Mouse (Mus musculus) mouse trophoblast stem cell (cell line): ENCODE results near the gene Otof.

Source experiments
- in situ Hi-C, 2 experiments: fragments of 300-500 bp; cut with MseI, MboI; formaldehyde crosslinking; loops; 2 replicates in 1 of 2; 3 replicates in 1 of 2; pipeline ENCODE4 v1.15.1; 2025

Otof gene

DNA sequence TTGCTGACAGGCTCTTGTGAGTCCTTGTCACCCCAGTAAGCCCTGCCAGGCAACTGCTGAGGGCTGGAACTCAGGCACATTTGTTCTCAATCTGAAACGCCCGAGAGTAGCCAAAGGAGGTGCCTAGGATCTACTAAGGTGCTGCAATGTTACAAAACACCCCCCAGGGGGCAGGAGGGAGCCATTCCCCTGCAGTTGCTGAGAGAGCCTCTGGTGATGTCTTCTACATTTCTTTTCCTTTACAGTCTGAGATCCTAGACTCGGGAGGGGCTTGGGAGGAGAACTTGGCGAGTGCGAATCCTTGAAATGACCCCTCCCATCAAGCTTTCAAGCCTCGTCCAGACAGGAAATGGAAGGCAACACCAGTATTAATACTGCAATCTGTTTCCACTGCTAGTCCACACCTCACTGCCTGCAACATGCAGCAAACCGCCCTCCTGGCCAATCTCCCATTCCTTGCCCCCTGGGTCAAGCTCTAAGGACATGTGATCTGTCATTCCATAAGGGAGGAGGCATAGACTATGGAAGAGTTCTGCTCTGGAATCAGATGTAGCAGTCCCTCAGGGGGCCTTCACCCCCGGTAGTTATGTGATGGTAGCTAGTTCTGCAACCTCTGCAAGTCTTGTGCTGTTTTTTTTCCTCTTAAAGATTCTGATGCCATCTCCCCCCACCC, 38.0 kb downstream of the Otof start:
- in situ Hi-C loops: no loop called here

DNA sequence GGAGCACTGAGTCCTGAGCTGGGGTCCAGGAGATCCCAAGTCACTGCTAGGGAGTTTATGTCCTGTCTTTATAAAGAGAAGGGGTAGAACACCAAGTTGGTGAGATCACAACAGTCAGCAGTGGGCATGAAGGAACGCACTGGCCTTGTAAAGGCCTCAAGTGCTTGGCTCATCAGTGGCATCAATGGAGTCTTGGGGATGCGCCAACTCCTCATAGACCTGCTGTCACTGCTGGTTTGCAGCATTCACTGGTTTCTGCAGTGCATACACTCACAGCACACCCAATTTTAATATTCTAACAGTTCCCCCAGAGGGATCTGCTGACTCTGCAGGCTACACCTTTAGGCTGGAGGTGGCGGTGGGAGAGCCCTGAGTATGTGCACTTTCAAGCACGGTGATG, 38.6 kb downstream of the Otof start:
- in situ Hi-C loops: no loop called here

DNA sequence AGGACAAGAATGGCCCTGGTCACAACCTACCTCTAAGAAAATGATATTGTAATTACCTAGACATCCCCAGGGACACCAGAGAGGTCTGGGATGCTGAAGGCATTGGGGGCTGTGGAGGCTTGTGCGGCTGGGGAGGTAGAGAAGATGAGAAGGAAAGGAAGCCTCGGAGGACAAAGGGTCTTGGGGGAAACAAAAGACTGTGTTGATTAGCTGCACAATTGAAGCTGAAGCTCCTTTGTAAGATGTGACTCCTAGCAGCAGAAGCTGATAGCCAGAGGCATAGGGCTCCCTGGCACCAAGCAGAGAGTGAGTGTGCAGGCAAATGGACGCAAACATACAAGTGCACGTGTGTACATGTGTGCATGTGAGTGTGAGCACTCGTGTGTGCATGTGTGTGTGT, 45.1 kb downstream of the Otof start:
- in situ Hi-C loops: no loop called here

DNA sequence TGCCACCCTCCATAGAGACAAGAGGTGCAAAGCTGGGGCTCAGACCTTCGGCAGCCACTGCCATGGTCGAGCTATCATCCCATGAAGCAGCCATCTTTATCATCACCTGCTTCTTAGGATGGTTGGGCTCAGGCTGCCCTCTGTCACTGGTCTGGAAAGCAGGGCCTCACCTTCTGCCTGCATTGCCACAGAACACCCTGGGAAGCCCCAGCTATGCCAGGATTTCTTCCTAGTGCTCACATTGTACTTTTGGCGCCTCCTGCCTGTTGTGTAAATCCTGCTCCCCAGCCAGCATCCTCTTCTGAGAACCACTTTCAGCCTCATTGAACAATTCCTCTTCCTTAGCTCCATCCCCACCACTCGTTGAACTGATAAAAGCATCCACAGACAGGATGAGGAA, 45.9 kb downstream of the Otof start:
- in situ Hi-C loops: no loop called here

DNA sequence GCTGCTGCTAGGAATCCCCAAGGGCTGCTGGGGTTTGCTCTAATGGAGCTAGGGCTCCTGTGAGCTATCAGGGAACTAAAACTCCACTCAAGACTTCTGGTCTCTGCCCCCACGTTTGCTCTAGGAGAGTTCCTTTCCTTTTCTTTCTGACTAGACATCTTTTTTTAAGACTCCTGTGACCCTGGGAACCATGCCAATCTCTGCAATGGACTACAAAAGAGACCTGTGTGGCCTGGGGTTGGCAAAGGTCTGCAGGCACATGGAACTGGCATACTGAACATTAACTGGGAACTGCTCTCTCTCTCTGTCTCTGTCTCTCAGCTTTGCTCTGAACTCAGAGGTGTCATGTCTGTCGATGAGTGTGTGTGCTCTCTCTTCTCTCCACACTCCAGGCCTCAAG, 46.4 kb downstream of the Otof start:
- in situ Hi-C loops: no loop called here

DNA sequence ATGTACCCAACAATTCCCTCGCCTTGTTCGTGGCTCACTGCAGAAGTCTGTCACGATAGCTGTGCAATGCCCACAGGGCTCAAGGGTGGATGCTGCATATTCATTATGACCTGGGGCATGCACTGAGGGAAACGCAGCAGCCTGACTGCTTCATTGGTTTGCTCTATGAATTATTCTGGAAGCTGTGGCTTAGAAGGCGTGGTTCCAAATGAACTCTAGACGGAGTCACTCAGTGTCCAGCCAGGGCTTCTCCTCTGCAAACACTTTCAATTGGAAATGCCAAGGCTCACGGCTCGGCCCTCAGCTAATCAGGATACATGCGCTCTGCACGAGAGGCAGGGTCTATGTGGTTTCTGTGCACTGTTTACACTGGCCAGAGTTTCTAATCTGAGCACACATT, 50.2 kb downstream of the Otof start:
- in situ Hi-C loops: no loop called here

DNA sequence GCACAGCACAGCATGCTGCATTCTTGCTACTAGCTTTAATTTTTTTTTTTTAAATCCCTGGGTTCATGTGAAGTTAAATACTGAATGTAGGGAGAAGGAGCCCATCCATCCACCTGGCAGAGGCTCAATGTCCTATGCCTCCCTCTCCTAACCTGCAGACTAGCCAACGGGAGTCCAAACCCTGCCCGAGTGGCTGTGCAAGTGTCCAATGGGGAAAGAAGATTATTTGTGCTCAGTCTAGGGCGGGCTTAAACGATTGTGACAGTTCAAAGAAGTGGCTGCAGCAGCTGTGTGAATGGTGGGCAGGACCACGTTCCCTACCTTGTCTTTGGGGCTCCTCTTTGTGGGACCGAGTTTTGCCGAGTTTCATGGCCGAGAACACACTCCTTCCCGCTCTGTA, 54.9 kb downstream of the Otof start:
- in situ Hi-C loops: no loop called here

DNA sequence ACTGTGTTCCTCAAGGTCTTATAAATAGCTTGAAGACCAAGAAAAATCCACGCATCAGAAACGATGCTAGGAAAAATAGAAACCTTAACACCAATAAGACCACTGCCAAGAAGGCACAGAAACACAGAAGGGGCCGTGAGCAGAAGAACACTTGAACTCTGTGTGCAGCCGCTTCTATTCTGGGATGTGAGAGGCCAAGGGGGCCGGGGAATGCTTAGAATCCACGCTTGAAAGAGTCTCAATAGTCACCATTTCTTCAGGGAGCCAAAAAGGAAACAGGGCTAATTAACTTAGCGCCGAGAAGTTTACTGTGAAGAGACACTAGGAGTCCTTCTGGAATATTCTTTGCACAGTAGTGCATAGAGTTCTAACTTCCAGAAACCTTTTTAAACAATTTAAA, 60.6 kb downstream of the Otof start:
- in situ Hi-C loops: no loop called here

DNA sequence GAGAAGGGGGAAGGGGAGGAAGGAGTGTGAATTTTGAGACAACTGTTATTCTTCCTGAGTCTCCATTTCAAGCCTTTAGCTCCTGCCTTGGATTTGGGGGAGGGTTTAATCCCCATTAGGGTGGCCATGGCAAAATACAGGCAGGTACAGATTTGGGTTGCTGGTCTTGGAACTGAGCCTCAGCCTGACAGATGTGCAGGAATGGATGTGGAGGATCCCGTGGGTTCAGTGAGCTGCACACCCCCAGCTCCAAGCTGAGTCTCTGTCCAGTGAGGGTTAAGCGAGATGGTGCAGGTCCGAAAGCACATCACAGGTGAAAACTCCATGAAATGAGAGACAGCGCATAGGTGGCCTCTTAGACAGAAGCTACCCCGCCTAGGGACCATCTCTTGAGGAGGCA, 61.2 kb downstream of the Otof start:
- in situ Hi-C loops: no loop called here

DNA sequence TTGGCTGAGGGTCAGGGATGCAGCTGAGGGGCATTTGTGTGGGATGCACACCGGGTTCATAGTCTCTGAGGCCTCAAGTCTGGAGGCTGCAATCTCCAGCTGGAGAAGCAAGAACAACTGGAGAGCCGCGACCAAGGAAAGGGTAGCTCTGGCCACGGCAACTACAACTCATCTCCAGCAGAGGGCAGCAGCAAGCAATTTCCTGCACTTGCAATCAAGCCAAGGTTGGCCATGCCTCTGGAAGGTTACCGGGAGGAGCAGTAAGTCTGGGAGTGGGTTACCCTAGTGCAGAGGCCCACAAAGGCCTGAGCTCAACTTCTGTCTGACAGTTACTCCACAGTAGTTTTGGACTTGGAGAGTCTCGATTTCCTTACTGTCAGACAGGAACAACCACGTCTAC, 70.3 kb downstream of the Otof start:
- in situ Hi-C loops: no loop called here

DNA sequence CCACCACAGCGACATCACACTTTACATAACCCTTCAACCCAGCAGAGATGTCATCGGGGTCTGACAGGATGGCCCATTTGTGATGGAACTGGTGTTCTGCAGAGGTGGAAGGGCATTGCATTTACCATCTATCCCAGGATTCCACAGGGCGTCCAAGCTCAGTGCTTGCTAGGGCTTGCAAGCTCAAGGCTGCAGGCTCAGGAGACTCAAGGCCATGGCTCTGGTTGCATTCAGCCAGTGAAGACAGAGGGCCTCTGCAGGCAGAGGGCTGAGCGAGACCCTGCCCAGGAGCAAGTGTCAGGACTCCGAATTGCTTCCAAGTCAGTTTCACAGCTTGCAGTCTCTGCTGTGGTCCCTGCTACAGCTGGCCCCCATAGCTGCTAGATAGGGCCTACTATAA, 71.9 kb downstream of the Otof start:
- in situ Hi-C loops: no loop called here

DNA sequence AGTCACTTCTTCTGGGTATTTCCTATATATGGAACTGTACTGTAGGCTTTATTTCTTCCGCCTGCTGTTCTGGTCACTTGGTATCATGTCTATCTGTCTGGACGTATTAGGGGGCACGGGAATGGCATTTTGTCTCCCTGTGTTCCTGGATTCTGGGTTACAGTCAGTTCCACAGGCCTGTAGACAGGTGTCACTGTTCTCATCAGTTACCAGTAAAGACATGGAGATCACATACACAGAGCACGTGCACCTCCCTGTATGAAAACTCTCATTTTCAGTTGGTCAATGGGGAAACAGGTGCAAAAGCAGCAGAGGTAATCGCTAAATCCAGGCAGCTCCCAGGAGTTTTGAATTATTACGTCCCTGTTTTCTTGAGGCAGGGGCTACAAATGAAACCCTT, 74.0 kb downstream of the Otof start:
- in situ Hi-C loops: no loop called here

DNA sequence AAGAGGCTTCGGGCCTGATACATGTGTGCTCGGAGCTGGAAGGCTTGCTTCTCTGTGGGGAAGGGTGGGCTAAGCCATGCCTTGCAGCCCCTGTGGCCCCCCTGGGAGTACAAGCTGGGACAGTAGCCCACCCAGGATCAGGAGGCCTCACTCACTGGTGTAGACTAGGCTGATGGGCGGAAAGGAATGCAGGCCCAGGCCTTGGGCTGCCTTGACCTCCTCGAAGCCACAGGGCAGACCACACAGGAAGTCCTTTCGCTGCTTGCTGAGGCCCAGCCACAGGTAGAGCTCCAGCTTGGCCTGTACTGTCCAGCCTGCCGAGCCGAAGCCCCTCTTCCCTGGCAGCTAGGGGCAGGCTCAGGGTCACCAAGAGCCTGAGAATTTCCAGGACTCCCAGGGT, 78.9 kb downstream of the Otof start:
- in situ Hi-C loops: no loop called here

DNA sequence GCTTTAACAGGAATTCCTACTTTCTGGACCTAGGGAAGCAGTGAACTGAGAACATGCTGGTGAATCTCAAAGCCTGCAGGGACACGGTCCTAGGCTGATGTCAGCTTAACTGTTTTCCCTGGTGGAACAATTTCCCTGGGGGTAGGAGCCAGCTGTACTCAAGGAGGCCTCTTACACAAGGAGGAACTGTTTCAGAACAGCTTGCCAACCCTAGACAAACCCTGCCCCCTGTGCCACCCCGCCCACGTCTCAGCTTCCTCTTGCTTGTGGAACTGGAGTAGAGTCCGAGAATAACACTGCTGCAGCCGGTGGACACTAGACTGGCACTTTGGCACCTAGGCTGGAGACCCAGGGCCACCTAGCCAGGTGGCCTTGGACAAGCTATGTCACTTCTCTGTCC, 92.3 kb downstream of the Otof start:
- in situ Hi-C loops: no loop called here

DNA sequence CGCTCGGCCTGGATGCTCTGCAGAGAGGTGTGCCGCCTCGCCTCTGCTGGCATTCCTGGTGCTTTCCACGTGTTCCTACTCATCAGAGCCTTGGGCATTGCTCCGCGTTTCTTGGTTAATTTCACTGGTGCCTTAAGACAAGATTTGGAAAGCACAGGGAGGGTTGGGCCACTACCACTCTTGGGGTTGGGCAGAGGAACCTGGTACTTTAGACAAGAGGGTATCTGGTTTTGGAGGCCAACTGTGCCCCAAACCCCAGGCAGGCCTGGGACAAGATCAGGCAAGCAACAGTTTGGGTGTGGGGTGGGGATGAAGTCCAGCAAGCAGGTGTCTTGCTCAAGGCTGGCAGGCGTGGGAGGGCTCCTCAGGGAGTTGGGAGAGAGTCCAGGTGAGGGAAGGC, 94.3 kb downstream of the Otof start:
- in situ Hi-C loops: no loop called here

DNA sequence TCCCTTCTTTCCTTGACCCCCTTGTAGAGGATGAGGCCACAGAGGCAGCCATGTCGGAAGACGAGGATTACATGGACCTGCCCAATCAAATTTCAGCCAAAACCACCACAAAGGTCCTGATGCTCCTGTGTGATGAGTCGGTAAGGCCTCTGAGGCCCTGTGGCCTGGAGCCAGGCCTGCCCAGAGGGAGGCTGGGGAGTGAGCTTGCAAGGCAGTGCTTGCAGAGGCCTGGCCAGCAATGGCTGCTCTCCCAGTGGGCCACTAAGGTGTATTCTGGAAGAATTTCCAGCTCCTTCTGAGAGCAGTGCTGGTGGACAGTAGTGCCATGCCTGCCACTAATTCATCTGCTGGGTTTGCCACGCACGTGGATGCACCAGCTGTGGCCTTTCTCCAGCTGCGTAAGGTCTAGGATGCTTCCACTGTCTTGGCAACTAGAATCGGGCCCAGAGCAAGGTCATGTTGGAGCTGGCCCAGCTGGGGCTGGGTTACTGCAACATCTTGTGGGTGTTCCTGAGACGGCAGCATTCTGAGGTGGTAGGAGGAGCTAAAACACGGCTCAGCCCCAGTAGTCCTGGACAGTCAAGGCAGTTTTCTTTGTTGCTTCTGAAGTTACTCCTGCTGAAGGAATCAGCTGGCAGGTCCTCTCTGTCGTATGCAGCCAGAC, 103.2 kb downstream of the Otof start:
- in situ Hi-C loops: no loop called here

DNA sequence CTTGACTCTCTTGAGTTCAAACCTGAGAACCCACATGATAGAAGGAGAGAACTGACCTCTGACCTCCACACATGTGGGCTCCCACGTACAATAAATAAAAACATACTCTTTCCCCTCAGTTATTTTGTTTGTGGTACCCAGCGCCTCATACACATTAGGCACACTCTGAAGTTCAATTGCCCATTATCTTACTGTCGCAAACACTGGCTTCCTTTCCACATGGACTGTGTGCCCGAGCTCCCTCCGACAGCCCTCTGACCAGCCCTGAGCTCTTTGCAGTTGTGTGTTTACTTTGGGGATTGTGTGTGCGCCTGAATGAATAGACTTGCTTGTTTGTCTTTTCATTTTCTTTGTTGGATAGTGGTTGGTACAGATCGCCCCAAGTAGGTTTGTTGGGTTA, 105.1 kb downstream of the Otof start:
- in situ Hi-C loops: no loop called here

DNA sequence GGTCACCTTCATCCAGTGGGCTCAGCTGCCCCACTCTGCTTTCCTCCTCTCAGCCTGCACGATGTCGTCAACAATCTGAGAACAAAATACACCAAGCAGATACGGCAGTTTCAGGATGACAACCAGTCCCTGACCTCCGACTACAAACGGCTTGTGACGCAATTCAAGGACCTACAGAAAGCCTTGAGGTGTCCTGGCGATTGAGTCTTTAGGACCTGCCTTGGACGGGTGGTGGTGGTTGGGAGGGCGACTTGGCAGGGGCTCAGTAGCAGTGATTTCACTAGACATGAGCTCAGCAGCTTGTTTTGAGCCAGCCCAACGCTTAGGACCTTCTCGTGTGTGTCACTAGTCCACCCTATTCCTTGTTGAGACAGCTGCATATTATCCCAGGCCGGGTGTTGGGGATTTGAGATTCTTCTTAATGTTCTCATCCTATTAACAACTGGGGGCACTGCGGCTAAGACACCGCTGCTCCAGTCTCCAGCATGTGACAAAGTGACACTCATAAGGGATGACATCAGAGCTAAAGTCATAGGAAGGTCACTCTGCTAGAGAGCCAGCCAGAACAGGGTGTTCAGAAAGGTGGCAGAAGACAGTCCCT, 106.1 kb downstream of the Otof start:
- in situ Hi-C loops: no loop called here

DNA sequence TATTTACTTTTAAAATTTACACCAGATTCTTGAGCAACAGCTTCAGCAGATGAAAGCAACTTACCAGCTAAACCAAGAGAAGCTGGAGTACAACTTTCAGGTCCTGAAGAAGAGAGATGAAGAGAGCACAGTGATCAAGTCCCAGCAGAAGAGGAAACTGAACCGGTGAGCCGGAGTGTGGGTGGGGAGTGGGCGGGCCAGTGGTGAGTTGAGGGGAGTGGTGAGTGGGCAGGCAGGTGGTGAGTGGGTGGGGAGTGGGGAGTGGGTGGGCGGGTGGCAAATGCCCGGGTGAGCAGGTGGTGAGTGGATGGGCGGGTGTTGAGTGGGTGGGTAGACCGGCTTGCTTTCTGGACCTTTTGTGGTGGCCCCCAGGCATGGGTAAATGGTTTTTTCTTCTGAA, 106.6 kb downstream of the Otof start:
- in situ Hi-C loops: no loop called here

DNA sequence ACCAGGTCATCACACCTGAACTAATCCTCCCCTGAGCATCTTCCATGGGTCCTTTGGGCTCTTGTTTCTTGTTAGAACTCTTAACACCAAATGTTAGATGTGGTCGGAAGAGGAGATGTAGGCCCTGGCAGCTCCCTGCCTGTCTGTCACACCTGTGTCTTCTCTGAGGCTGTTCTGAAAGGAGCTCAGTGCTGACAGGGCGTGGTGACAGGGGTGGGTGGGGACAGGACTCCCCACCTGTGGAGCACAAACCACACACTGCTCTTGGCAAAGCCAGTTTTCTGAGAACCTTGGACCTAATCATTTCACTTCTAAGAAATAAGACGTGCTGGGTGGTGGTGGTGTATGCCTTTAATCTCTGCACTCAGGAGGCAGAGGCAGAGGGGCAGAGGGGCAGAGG, 108.1 kb downstream of the Otof start:
- in situ Hi-C loops: no loop called here

DNA sequence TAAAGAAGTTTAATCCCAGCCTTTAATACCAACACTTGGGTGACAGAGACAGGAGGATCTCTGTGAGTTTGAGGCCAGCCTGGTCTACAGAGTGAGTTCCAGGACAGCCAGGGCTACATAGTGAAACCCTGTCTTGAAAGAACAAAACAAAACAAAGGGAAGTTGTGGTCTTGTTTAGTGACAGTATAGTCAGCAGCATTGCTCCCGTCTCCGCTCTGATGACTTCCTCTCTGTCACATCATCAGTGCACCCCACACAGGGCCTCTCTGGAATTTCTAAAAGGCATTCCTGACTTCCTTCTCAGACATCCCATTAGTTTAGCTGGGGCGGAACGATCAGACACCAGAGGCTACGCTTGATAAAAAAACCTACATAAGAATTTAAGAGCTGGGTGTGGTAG, 117.8 kb downstream of the Otof start:
- in situ Hi-C loops: no loop called here

DNA sequence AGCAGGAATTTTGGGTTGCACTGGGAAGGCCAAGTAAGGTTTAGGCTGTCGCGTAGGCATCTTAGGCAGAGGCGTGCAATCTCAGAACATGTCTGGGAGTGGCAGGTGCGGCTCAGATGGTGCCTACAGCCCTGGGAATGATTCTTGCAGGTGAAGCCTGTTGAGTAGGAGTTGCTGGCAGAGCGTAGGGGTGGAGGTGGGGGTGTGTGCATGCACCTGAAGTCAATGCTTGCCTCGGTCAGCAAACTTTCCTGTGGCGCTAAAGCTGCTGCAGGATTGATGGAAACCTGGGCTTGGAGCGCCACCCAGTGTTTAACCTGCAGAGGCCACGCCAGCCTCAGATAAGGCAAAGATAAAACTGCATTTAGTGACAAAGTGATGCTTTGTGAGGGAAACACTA, 118.6 kb downstream of the Otof start:
- in situ Hi-C loops: no loop called here

DNA sequence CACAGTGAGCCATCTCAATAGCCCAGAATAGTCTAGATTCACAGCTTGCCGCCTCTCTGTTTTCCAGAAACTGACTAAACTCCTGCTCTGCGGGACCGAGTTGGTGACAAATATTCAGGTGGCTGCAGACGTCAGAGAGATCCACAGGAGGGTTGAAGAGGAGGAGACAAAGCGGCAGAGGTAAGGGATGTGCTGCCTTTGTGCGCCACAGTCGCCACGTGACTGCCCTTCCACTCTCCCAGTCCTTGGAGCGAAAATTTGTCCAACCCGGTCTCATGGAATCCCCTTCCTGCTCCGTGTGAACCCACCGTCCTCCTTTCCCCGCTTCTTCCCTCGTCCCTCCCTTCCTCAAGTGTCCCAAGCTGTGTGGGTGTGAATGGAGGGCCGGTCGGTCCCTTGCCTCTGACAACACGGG, 119.1 kb downstream of the Otof start:
- in situ Hi-C loops: no loop called here
